Mouse (Mus musculus) kidney, embryonic 16.5 days (tissue): ENCODE results near the gene Osbp2. TPM values are rescaled to one million over a fixed set of nuclear protein-coding genes. Genes with fewer than 3 reads are reported as not detected.

ENCODE experiments used
- ATAC-seq: fragments of 200-750 bp; cut with Nextera tagmentation; 2 replicates; pipeline ENCODE4 v1.8.0; 2017; ENCODE audit warnings: moderate TSS enrichment; ENCODE audit not compliant: low FRiP score, low TSS enrichment
- H3K27ac ChIP-seq: fragments of 300-500 bp; sonication (generic); 2 replicates; pipeline ENCODE4 v1.5.1; 2014; ENCODE audit warnings: low read length
- H3K27me3 ChIP-seq: fragments of 300-500 bp; sonication (generic); 2 replicates; pipeline ENCODE4 v1.6.1; 2014; ENCODE audit warnings: low read length, control low read depth, mixed read lengths; ENCODE audit not compliant: insufficient read depth
- H3K36me3 ChIP-seq: fragments of 300-500 bp; sonication (generic); 2 replicates; pipeline ENCODE4 v1.6.1; 2014; ENCODE audit warnings: low read length, control low read depth, mixed read lengths; ENCODE audit not compliant: insufficient read depth
- H3K4me1 ChIP-seq: fragments of 300-500 bp; sonication (generic); 2 replicates; pipeline ENCODE4 v1.6.1; 2014; ENCODE audit warnings: low read length, control low read depth, mixed read lengths; ENCODE audit not compliant: insufficient read depth
- H3K4me2 ChIP-seq: fragments of 300-500 bp; sonication (generic); replicated peaks from 2 replicates; pipeline ENCODE4 v1.6.1; 2014; ENCODE audit warnings: low read depth, low read length
- H3K4me3 ChIP-seq: fragments of 300-500 bp; sonication (generic); 2 replicates; pipeline ENCODE4 v1.5.1; 2014; ENCODE audit warnings: mild to moderate bottlenecking, low read length
- H3K9ac ChIP-seq: fragments of 300-500 bp; sonication (generic); replicated peaks from 2 replicates; pipeline ENCODE4 v1.6.1; 2014; ENCODE audit warnings: low read length
- H3K9me3 ChIP-seq: fragments of 300-500 bp; sonication (generic); 2 replicates; pipeline ENCODE4 v1.6.1; 2016; ENCODE audit warnings: low read length, control low read depth
- WGBS: fragments of 180-500 bp; shearing (Covaris S2); extraction: QIAGEN DNeasy Blood & Tissue Kit; methylation state at CpG from one replicate; pipeline ENCODE4 v1.1.7; 2014; 5-methylcytosine and 5-hydroxymethylcytosine counted together
- polyA plus RNA-seq: library from polyadenylated mRNA; unstranded; fragments of >200 nt; fragmentation: Nextera tagmentation; extraction: Ambion mirVana; gene quantifications from 2 replicates; pipeline ENCODE4 v1.2.1, GENCODE M21; 2015

Gene Osbp2
- polyA plus RNA-seq, 1 experiment from 2014 or later = 1.1 TPM

DNA sequence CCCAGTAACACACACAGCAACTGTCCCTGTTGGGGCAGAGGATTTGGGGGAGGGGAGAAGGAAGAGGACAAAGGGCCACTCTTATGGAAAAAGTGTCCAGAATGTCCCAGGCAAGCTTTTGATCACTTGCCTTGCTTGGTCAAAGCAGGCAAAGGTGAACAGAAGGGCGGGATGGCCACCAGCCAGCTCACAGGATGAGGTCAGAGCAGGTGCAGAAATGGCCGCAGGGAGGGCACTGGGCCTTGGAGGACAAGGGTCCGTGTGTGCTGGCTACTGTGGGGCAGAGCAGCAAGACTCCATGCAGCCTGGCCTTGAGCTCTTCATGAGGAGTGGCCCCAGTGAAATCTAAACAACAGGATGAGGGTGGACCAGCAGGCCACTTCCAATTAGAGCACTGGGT is 110.9 kb downstream of the Osbp2 start:
- H3K4me2 ChIP-seq = no peak overlapping the region
- no peaks in the 10 kb centered on the region for H3K27me3 ChIP-seq
- H3K27ac ChIP-seq = no peak overlapping the region
- no peak for ATAC-seq
- no peaks in the 10 kb centered on the region for H3K4me1 ChIP-seq
- 57% methylated on average over 3 of the region's 3 CpGs for WGBS
- H3K9me3 ChIP-seq = no peaks in the 10 kb centered on the region
- H3K4me3 ChIP-seq = no peak overlapping the region
- no peak overlapping the region for H3K9ac ChIP-seq
- no peaks in the 10 kb centered on the region for H3K36me3 ChIP-seq

DNA sequence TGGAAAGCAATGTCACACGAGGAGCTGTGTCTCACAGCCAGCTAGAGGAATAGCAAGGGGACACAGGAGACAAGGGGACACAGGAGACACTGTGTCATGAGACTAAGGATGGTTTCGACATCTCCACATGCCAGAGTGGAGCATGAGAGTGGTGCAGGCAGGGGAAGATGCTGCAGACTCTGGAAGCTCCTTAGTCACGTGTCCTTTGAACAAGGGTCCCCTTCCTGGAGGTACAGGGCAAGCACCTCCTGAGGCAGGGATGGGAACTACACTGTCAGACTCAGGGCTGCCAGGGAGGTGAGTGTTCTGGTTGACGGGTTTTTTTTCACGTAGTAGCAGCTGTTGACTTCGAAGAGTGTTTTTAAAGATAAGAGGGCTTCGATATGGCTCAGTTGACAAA is 113.9 kb downstream of the Osbp2 start:
- Histone ChIP-seq H3K27me3 (0 out of 2 replicates have a peak, but pooled peaks cover 2% of the 10 kb centered on the region), H3K9me3 (no peaks in the 10 kb centered on the region), H3K4me3 (no peak overlapping the region), H3K9ac (no peak overlapping the region), H3K4me2 (no peak overlapping the region), H3K4me1 (no peaks in the 10 kb centered on the region), H3K27ac (no peak overlapping the region), H3K36me3 (no peaks in the 10 kb centered on the region)
- no peak for ATAC-seq
- 26% methylated on average over 7 of the region's 7 CpGs for WGBS

DNA sequence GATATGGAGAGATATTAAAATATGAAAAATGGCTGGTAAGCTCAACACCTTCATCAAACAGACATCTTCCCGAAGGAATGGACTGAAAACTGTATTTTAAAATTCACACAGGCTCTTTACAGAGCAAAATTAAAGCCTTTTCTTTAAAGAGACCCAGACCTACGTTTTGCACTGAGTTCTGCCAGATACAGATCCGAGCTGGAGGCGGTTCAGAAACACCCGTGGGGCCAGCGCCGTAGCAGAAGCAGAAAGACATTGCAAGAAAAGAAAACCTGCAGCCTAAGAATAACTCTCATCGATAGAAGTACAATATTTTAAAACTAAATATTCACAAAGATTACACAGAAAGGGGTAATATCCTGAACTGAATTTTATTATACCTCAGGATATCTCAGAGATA is 121.3 kb downstream of the Osbp2 start:
- Histone ChIP-seq H3K4me1 (no peaks in the 10 kb centered on the region), H3K4me3 (no peak overlapping the region), H3K27ac (no peak overlapping the region), H3K9me3 (no peaks in the 10 kb centered on the region), H3K27me3 (0 out of 2 replicates have a peak, but pooled peaks cover 2% of the 10 kb centered on the region), H3K36me3 (no peaks in the 10 kb centered on the region), H3K4me2 (no peak overlapping the region), H3K9ac (no peak overlapping the region)
- WGBS = 77% methylated on average over 8 of the region's 8 CpGs
- no peak for ATAC-seq

DNA sequence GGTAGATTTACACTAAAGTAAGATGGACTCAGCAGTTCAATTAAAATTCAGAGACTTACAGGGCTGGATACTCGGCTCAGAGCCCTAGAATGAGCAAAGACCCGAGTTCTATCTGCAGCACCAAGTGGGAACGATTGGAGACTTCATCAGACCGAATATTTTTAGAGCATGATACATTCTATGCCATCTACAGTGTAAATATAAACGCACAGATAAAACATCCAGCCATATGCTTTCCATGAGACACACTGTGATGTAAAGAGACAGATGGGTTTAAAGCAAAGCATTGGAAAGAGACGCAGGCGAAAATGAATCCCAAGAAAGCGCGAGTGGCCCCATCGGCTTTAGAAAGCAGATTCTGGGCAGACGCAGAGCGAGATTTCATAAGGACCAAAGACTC is 122.5 kb downstream of the Osbp2 start:
- WGBS = 89% methylated on average over 12 of the region's 12 CpGs

DNA sequence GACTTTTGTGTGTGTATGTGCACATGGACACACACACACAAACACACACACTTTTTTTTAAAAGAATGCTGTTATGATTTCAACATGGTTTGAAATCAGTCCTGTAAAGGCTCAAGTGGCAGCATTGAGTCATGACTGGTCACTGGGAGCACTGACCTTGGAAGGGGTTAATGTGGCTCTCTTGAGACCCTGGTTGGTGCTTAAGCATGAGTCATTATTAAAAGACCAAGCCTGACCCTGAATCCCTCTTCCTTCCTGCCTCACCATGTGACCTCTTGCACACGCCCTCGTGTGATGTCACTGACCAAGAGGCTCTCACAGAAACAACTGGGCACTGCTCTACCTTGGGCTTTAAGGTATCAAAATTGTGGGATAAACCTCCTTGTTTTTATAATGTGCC is 124.9 kb downstream of the Osbp2 start:
- no peak overlapping the region for H3K4me2 ChIP-seq
- H3K36me3 ChIP-seq = no peaks in the 10 kb centered on the region
- no peak for ATAC-seq
- H3K27ac ChIP-seq = no peak overlapping the region
- H3K4me3 ChIP-seq = no peak overlapping the region
- WGBS = 86% methylated on average over 2 of the region's 2 CpGs
- no peaks in the 10 kb centered on the region for H3K9me3 ChIP-seq
- H3K9ac ChIP-seq = no peak overlapping the region
- H3K27me3 ChIP-seq = no peaks in the 10 kb centered on the region
- no peaks in the 10 kb centered on the region for H3K4me1 ChIP-seq

More for the DNA sequence above, 122.5 kb downstream of the Osbp2 start:
- no peak overlapping the region for H3K9ac ChIP-seq
- no peak overlapping the region for H3K4me3 ChIP-seq
- ATAC-seq = no peak
- H3K27me3 ChIP-seq = 0 out of 2 replicates have a peak, but pooled peaks cover 2% of the 10 kb centered on the region
- H3K36me3 ChIP-seq = no peaks in the 10 kb centered on the region
- no peaks in the 10 kb centered on the region for H3K4me1 ChIP-seq
- H3K27ac ChIP-seq = no peak overlapping the region
- H3K4me2 ChIP-seq = no peak overlapping the region
- no peaks in the 10 kb centered on the region for H3K9me3 ChIP-seq

DNA sequence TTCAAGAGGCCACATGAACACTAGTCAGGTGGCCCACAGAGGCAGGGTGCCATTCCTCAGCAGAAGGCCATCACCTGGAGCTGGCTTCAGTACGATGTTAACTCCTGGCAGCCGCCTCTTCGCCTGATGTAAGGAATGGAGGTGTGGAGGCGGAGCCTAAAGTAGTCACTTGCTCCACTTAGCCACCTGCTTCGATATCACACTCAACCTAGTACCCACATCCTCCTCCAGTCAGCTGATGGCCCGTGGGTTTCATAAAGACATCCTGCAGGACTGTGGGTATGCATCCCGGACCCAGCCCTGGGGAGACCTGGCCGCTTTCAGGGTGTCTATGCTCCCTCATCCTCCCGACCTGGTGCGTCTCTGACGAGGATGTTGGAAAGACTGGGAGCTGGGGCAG is 128.0 kb downstream of the Osbp2 start:
- no peaks in the 10 kb centered on the region for H3K36me3 ChIP-seq
- ATAC-seq = no peak
- no peak overlapping the region for H3K27ac ChIP-seq
- no peaks in the 10 kb centered on the region for H3K4me1 ChIP-seq
- no peak overlapping the region for H3K4me2 ChIP-seq
- H3K4me3 ChIP-seq = no peak overlapping the region
- no peak overlapping the region for H3K9ac ChIP-seq
- H3K27me3 ChIP-seq = no peaks in the 10 kb centered on the region
- H3K9me3 ChIP-seq = no peaks in the 10 kb centered on the region
- 84% methylated on average over 11 of the region's 11 CpGs for WGBS

DNA sequence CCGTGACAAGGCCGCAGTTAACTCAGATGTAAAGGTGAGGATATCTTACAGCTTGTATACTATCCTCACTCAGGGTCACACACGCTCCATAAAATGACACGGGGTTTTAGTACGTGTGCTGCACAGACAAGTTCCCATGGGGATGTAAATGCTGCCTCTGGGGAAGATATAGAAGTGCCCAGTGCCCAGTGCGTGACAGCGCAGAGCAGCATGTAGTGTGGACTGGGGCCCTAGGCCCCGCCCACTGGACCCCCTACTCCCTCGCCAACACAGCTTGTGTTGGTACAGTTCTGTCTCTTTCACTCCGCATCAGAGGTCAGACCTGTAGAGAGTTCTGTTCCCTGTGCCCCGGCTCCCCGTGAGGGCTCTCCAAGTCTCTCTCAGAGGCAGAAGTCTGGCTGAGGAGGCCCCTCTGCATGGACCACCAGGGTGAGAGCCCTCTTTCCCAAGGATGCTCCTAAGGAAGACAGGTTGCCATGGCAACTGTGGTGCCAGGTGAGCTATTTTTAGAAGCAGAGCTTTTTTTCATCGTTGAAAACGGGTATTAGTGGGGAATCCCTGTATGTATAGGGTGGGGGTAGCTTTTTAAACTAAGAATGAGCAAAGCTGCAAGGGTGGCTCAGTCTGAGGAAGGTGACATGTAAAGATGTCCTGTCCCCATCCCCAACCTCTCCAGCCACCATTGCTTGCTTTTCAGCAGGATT is 129.6 kb downstream of the Osbp2 start:
- Histone ChIP-seq H3K36me3 (no peaks in the 10 kb centered on the region), H3K9ac (no peak overlapping the region), H3K4me1 (no peaks in the 10 kb centered on the region), H3K27ac (no peak overlapping the region), H3K9me3 (no peaks in the 10 kb centered on the region), H3K4me2 (no peak overlapping the region), H3K27me3 (no peaks in the 10 kb centered on the region), H3K4me3 (no peak overlapping the region)
- no peak for ATAC-seq
- WGBS = 80% methylated on average over 14 of the region's 14 CpGs

DNA sequence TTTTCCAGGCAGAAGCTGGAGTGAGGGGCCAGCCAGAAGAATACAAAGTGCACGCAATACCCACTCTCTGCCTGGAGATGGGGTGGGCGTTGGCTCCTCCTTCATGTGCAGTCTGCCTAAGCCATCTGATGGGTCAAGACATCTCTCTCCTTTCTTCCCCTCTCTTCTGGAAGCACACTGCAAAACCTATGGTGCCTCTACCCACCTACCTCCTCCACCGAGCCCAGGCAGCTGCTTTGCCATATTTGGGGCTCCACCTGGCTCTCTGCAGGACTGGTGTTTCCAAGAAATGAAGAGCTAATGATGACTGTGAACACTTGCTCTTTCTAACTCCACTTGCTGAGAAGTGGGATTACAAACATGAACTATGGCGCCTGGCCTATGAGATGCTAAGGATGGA is 132.2 kb downstream of the Osbp2 start:
- Histone ChIP-seq H3K27ac (no peak overlapping the region), H3K9ac (no peak overlapping the region), H3K9me3 (no peaks in the 10 kb centered on the region), H3K4me3 (no peak overlapping the region), H3K4me2 (no peak overlapping the region), H3K36me3 (no peaks in the 10 kb centered on the region), H3K27me3 (no peaks in the 10 kb centered on the region), H3K4me1 (no peaks in the 10 kb centered on the region)
- 86% methylated on average over 4 of the region's 4 CpGs for WGBS
- no peak for ATAC-seq

DNA sequence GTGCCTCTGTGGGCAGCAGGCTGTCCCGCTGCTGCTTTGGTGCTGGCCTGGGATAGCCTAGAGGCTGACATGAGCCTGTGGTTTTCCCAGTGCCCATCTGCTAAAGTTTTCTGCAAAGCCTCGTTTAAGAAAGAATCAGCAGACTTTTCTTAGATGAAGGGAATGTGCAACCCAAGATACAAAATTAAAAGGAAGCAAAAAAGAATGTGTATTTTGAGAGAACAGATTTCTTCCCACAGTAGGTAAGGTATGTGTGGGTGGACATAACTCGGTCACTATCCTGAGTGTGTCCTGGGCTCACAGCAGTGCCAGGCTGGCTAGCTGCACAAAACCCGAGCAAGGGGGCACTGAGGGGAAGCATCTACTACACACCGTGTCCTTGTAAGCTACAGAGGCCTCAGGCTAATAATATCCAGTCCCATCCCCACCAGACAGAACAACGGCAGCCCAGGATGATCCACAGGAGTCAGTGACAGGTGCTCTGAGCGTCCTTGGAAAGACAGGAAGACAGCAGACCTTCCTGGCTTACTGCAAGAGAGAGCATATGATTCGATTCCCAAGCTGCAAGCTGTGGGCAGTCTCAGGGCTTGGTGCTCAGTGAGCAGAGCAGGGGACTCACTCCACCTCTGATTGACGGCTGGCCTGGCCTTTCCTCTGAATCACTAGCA is 136.1 kb downstream of the Osbp2 start:
- 74% methylated on average over 9 of the region's 9 CpGs for WGBS
- ATAC-seq = no peak
- H3K9ac ChIP-seq = no peak overlapping the region
- H3K9me3 ChIP-seq = no peaks in the 10 kb centered on the region
- H3K4me3 ChIP-seq = no peak overlapping the region
- H3K27me3 ChIP-seq = no peaks in the 10 kb centered on the region
- H3K27ac ChIP-seq = no peak overlapping the region
- H3K4me2 ChIP-seq = no peak overlapping the region
- no peaks in the 10 kb centered on the region for H3K36me3 ChIP-seq
- H3K4me1 ChIP-seq = no peaks in the 10 kb centered on the region

DNA sequence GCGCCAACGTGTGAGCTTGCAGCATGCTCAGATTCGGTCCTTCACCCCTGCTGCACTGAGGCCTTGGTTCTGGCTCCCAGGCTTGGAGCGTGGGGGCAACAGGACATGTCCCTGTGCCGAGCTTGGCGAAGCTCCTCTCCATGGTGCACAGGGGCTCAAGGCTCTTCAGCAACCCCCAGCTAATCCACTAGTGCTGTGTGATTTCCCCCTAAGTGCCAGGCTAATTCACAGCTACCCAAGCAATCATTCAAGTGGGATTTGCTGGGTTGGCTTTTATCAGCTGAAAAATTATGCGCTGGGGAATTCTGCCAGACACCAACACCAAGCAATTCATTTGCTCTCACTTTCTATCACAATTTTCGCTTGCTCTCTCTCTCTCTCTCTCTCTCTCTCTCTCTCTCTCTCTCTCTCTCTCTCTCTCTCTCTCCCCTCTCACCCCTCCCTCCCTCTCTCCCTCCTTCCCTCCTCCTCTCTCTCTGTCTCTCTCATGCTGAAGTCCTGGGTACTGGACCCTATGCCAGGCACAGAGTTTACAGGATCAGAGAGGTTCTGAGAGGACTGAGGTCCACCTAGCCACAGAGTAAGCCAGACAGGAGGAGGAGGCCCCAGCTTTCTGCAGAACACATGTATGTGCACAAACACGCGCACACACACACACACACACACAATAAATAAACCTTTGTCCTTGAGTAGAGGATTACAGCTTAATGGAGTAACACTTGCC is 138.2 kb downstream of the Osbp2 start:
- no peaks in the 10 kb centered on the region for H3K27me3 ChIP-seq
- 66% methylated on average over 10 of the region's 10 CpGs for WGBS
- no peak overlapping the region for H3K4me2 ChIP-seq
- no peaks in the 10 kb centered on the region for H3K9me3 ChIP-seq
- H3K4me1 ChIP-seq = no peaks in the 10 kb centered on the region
- H3K27ac ChIP-seq = no peak overlapping the region
- H3K4me3 ChIP-seq = no peak overlapping the region
- H3K9ac ChIP-seq = no peak overlapping the region
- no peaks in the 10 kb centered on the region for H3K36me3 ChIP-seq
- ATAC-seq = no peak
